Mouse (Mus musculus): ENCODE data around the gene Rag1. TPM values are rescaled to one million over a fixed set of nuclear protein-coding genes. Genes with fewer than 3 reads are reported as not detected.
A peak's percentile ranks its signal among the peaks of the same experiment; 100 is the strongest.

The Rag1 gene
- not detected in 2 replicates for polyA plus RNA-seq (2014; fragmentation: Nextera tagmentation; extraction: Ambion mirVana)

DNA sequence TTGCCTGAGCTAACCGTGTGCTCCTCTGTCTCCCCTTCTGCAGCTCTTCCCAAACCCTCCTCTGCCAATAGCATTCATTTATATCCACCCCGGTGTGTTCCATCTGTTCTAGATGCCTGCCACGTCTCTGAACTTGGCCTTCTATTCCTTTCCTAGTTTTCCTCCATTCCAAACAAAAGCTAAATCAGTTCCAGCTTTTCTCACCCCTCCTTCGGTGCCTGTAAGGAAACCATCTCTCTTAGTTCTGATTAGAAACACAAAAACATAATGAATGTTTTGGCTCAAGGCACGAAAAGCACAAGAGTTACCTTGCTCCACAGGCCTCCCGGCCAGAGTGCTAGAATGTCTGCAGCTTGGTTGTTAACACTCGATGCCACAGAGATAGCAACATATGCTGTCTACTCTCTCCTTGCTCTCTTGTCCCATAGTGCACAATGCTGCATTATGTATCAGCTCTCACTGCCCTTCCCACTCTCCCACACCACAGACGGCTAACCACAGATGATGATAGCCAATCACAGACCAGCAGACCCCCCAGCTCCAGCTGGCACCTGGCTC lies at the start of gene Rag1, which contains the start of gene B230118H07Rik:
TSS of gene Rag1 (minus strand) at position 388 of the 558 bp plus-strand sequence.
TSS of gene B230118H07Rik (minus strand) at position 419 of the 558 bp plus-strand sequence.
- no peak within 1 kb of the TSS for H3K4me3 ChIP-seq (ENCODE audit: control insufficient read depth in 1 of 2, insufficient read depth in 1 of 2, low read depth in 1 of 2, low read length in 2 of 2)
- H3K4me2 ChIP-seq (ENCODE audit: low read length), result 0 out of 2 replicates have a peak within 1 kb of the TSS, but pooled peaks have one; percentile 16
- no peaks in the 10 kb centered on the region for H3K9me3 ChIP-seq (ENCODE audit: control insufficient read depth, low read length)
- 0 out of 4 replicates have a peak, but pooled peaks cover 0 to 6% of the 10 kb centered on the region in 2 experiments for H3K4me1 ChIP-seq (ENCODE audit: control insufficient read depth in 2 of 2, insufficient read depth in 2 of 2, low read length in 2 of 2)
- H3K9ac ChIP-seq (ENCODE audit: low read length), result no peak within 1 kb of the TSS
- no peaks in the 10 kb centered on the region for H3K27me3 ChIP-seq (ENCODE audit: control insufficient read depth, insufficient read depth, low read length)
- H3K27ac ChIP-seq (replicated peaks in 1 of 2; ENCODE audit: control insufficient read depth in 1 of 2, insufficient read depth in 1 of 2, low read depth in 2 of 2, low read length in 2 of 2), result no peak within 1 kb of the TSS
- ATAC-seq (ENCODE audit: insufficient number of reproducible peaks, insufficient read depth, low FRiP score, low read depth), result no peak
- H3K36me3 ChIP-seq (ENCODE audit: control insufficient read depth, insufficient read depth, low read length), result no peaks in the 10 kb centered on the region
- 34% methylated on average over 8 of the region's 8 CpGs for WGBS

DNA sequence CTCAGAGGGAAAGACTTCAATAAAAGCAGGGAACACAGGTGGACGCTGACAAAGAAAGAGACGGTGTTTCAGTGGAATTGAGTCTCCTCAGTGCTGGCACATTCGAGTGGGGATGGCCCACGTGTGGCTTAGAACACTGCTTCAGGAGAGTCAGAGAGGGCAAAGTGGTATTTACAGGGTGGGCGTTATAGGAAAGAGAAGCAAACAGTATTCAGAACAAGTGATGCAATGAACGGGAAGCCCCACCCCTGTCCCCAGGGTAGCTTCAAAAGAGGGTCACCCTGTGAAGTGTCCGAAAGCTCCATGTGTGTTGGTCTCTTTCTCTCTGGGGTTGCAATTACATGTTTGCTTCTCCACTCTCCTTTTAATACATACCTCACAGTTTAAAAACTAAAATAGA lies 46.3 kb upstream of the Rag1 start:
- ATAC-seq (ENCODE audit: insufficient number of reproducible peaks, insufficient read depth, low FRiP score, low read depth), result no peak
- peaks cover 70% of the 10 kb centered on the region for H3K36me3 ChIP-seq (ENCODE audit: control insufficient read depth, insufficient read depth, low read length)
- no peaks in the 10 kb centered on the region for H3K4me1 ChIP-seq (ENCODE audit: control insufficient read depth in 2 of 2, insufficient read depth in 2 of 2, low read length in 2 of 2)
- no peak overlapping the region for H3K4me2 ChIP-seq (ENCODE audit: low read length)
- no peak overlapping the region for H3K9ac ChIP-seq (ENCODE audit: low read length)
- H3K27me3 ChIP-seq (ENCODE audit: control insufficient read depth, insufficient read depth, low read length), result no peaks in the 10 kb centered on the region
- no peak overlapping the region for H3K27ac ChIP-seq (replicated peaks in 1 of 2; ENCODE audit: control insufficient read depth in 1 of 2, insufficient read depth in 1 of 2, low read depth in 2 of 2, low read length in 2 of 2)
- 85% methylated on average over 7 of the region's 7 CpGs for WGBS
- no peak overlapping the region for H3K4me3 ChIP-seq (ENCODE audit: control insufficient read depth in 1 of 2, insufficient read depth in 1 of 2, low read depth in 1 of 2, low read length in 2 of 2)
- H3K9me3 ChIP-seq (ENCODE audit: control insufficient read depth, low read length), result no peaks in the 10 kb centered on the region

GRCm38 (mm10) chr2:101693577-101694215 lies 44.4 kb upstream of the Rag1 start:
- no peaks in the 10 kb centered on the region for H3K9me3 ChIP-seq (ENCODE audit: control insufficient read depth, low read length)
- ATAC-seq (ENCODE audit: insufficient number of reproducible peaks, insufficient read depth, low FRiP score, low read depth), result no peak
- no peaks in the 10 kb centered on the region for H3K27me3 ChIP-seq (ENCODE audit: control insufficient read depth, insufficient read depth, low read length)
- no peak overlapping the region for H3K27ac ChIP-seq (replicated peaks in 1 of 2; ENCODE audit: control insufficient read depth in 1 of 2, insufficient read depth in 1 of 2, low read depth in 2 of 2, low read length in 2 of 2)
- no peak overlapping the region for H3K9ac ChIP-seq (ENCODE audit: low read length)
- H3K4me1 ChIP-seq (ENCODE audit: control insufficient read depth in 2 of 2, insufficient read depth in 2 of 2, low read length in 2 of 2), result no peaks in the 10 kb centered on the region
- peaks cover 79% of the 10 kb centered on the region for H3K36me3 ChIP-seq (ENCODE audit: control insufficient read depth, insufficient read depth, low read length)
- WGBS, result 60% methylated on average over 5 of the region's 5 CpGs
- no peak overlapping the region for H3K4me2 ChIP-seq (ENCODE audit: low read length)
- H3K4me3 ChIP-seq (ENCODE audit: control insufficient read depth in 1 of 2, insufficient read depth in 1 of 2, low read depth in 1 of 2, low read length in 2 of 2), result no peak overlapping the region

GRCm38 (mm10) chr2:101693043-101693442 lies 43.7 kb upstream of the Rag1 start:
- H3K4me1 ChIP-seq (ENCODE audit: control insufficient read depth in 2 of 2, insufficient read depth in 2 of 2, low read length in 2 of 2), result no peaks in the 10 kb centered on the region
- H3K27me3 ChIP-seq (ENCODE audit: control insufficient read depth, insufficient read depth, low read length), result no peaks in the 10 kb centered on the region
- H3K9ac ChIP-seq (ENCODE audit: low read length), result no peak overlapping the region
- H3K4me2 ChIP-seq (ENCODE audit: low read length), result no peak overlapping the region
- peaks cover 75% of the 10 kb centered on the region for H3K36me3 ChIP-seq (ENCODE audit: control insufficient read depth, insufficient read depth, low read length)
- no peak overlapping the region for H3K27ac ChIP-seq (replicated peaks in 1 of 2; ENCODE audit: control insufficient read depth in 1 of 2, insufficient read depth in 1 of 2, low read depth in 2 of 2, low read length in 2 of 2)
- 44% methylated on average over 4 of the region's 4 CpGs for WGBS
- H3K4me3 ChIP-seq (ENCODE audit: control insufficient read depth in 1 of 2, insufficient read depth in 1 of 2, low read depth in 1 of 2, low read length in 2 of 2), result no peak overlapping the region
- no peaks in the 10 kb centered on the region for H3K9me3 ChIP-seq (ENCODE audit: control insufficient read depth, low read length)
- no peak for ATAC-seq (ENCODE audit: insufficient number of reproducible peaks, insufficient read depth, low FRiP score, low read depth)

DNA sequence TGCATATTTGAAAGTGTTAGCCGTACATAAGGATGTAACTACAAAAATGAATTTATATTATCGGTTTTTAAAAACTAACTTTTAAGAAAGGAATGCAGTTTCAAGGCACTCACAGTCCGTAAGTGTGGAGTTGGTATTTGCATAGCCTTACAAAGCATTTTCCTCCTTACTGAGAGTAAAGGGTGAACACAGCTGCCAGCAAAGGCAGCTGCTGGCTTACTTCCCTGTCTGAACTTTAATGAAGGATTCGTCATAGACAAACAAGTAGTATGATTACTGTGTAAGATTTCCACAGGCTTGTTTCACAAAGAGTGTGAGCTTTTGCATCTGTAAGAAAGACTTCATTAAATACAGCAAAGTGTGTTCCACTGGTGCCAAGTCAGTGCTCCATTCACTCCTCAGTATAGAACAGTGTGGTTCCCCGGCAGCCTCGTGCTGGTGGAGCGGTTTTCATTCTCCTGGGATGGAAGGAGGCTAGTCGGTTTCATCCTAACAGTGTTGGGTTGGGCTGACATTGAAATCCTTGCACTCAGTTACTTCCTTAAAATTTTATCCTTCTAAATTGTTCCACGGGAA lies 41.0 kb upstream of the Rag1 start:
- H3K36me3 ChIP-seq (ENCODE audit: control insufficient read depth, insufficient read depth, low read length), result peaks cover 70% of the 10 kb centered on the region
- no peaks in the 10 kb centered on the region for H3K4me1 ChIP-seq (ENCODE audit: control insufficient read depth in 2 of 2, insufficient read depth in 2 of 2, low read length in 2 of 2)
- H3K4me3 ChIP-seq (ENCODE audit: control insufficient read depth in 1 of 2, insufficient read depth in 1 of 2, low read depth in 1 of 2, low read length in 2 of 2), result no peak overlapping the region
- no peak overlapping the region for H3K9ac ChIP-seq (ENCODE audit: low read length)
- 90% methylated on average over 9 of the region's 9 CpGs for WGBS
- no peak for ATAC-seq (ENCODE audit: insufficient number of reproducible peaks, insufficient read depth, low FRiP score, low read depth)
- no peak overlapping the region for H3K4me2 ChIP-seq (ENCODE audit: low read length)
- H3K9me3 ChIP-seq (ENCODE audit: control insufficient read depth, low read length), result no peaks in the 10 kb centered on the region
- no peaks in the 10 kb centered on the region for H3K27me3 ChIP-seq (ENCODE audit: control insufficient read depth, insufficient read depth, low read length)
- H3K27ac ChIP-seq (replicated peaks in 1 of 2; ENCODE audit: control insufficient read depth in 1 of 2, insufficient read depth in 1 of 2, low read depth in 2 of 2, low read length in 2 of 2), result no peak overlapping the region

- Histone ChIP-seq H3K27me3 (ENCODE audit: control insufficient read depth, insufficient read depth, low read length) (no peaks in the 10 kb centered on the region), H3K4me1 (ENCODE audit: control insufficient read depth in 2 of 2, insufficient read depth in 2 of 2, low read length in 2 of 2) (no peaks in the 10 kb centered on the region), H3K9me3 (ENCODE audit: control insufficient read depth, low read length) (no peaks in the 10 kb centered on the region), H3K36me3 (ENCODE audit: control insufficient read depth, insufficient read depth, low read length) (peaks cover 72% of the 10 kb centered on the region), H3K4me2 (ENCODE audit: low read length) (no peak overlapping the region), H3K9ac (ENCODE audit: low read length) (no peak overlapping the region), H3K4me3 (ENCODE audit: control insufficient read depth in 1 of 2, insufficient read depth in 1 of 2, low read depth in 1 of 2, low read length in 2 of 2) (no peak overlapping the region), H3K27ac (replicated peaks in 1 of 2; ENCODE audit: control insufficient read depth in 1 of 2, insufficient read depth in 1 of 2, low read depth in 2 of 2, low read length in 2 of 2) (no peak overlapping the region)
- ATAC-seq (ENCODE audit: insufficient number of reproducible peaks, insufficient read depth, low FRiP score, low read depth), result no peak
- WGBS, result 94% methylated on average over 5 of the region's 5 CpGs
These were observed 38.7 kb upstream of the Rag1 start for GRCm38 (mm10) chr2:101688011-101688410.

- H3K36me3 ChIP-seq (ENCODE audit: control insufficient read depth, insufficient read depth, low read length), result peaks cover 48% of the 10 kb centered on the region
- peaks cover 0 to 5% of the 10 kb centered on the region in 2 experiments; a peak in 1 of 4 replicates for H3K4me1 ChIP-seq (ENCODE audit: control insufficient read depth in 2 of 2, insufficient read depth in 2 of 2, low read length in 2 of 2)
- no peak for ATAC-seq (ENCODE audit: insufficient number of reproducible peaks, insufficient read depth, low FRiP score, low read depth)
- no peak overlapping the region for H3K4me2 ChIP-seq (ENCODE audit: low read length)
- no peak overlapping the region for H3K4me3 ChIP-seq (ENCODE audit: control insufficient read depth in 1 of 2, insufficient read depth in 1 of 2, low read depth in 1 of 2, low read length in 2 of 2)
- H3K27ac ChIP-seq (replicated peaks in 1 of 2; ENCODE audit: control insufficient read depth in 1 of 2, insufficient read depth in 1 of 2, low read depth in 2 of 2, low read length in 2 of 2), result no peak overlapping the region
- no peaks in the 10 kb centered on the region for H3K27me3 ChIP-seq (ENCODE audit: control insufficient read depth, insufficient read depth, low read length)
- 92% methylated on average over 12 of the region's 12 CpGs for WGBS
- H3K9me3 ChIP-seq (ENCODE audit: control insufficient read depth, low read length), result no peaks in the 10 kb centered on the region
- H3K9ac ChIP-seq (ENCODE audit: low read length), result no peak overlapping the region
These were observed 35.1 kb upstream of the Rag1 start for GRCm38 (mm10) chr2:101684421-101684820.

Measured in heart, embryonic 14.5 days (tissue).